Mouse (Mus musculus): ENCODE results near the gene Lsamp.

Lsamp gene

GRCm38 (mm10) chr16:42180025-42180424, 2195.9 kb downstream of the Lsamp start:
- no peak for DNase-seq (ENCODE audit: low read depth, low spot score)

- DNase-seq (ENCODE audit: low read depth, low spot score) = no peak
Observed at GRCm38 (mm10) chr16:42180473-42180872, 2196.3 kb downstream of the Lsamp start.

GRCm38 (mm10) chr16:42189431-42190081, 2205.4 kb downstream of the Lsamp start:
- no peak for DNase-seq (ENCODE audit: low read depth, low spot score)

GRCm38 (mm10) chr16:42190114-42191045, 2206.2 kb downstream of the Lsamp start:
- peak; percentile 73 for DNase-seq (ENCODE audit: low read depth, low spot score)
